Mouse (Mus musculus) liver, embryonic 14.5 days (tissue): ENCODE measurements around the gene Myef2.

Experiments used
- CTCF ChIP-seq: IDR thresholded peaks from 2 replicates; pipeline ENCODE4 v1.5.1; 2016; ENCODE audit warnings: antibody characterized with exemption, low read depth, control low read depth
- EP300 ChIP-seq: IDR thresholded peaks from 2 replicates; pipeline ENCODE4 v1.6.1; 2016; ENCODE audit warnings: antibody characterized with exemption, low read depth

DNA sequence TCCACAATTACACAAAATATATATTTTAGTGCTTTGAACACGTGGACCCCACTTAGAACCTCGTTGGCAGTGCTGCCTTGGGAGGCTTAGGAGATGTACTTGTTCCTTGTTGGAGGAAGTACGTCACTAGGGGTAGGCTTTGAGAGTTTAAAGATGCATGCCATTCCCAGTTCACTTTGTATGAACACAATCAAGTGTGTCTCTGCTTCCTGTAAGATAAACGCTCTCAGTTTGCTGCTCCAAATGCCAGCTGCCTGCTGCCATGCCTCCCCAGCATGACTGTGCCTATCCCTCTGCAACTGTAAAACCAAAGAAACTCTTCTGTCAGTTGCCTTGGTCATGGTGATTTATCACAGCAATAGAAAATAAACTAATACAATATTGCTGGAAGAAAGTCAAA, 2.4 kb upstream of the Myef2 start:
- TF ChIP-seq CTCF (no peak), EP300 (no peak)
